Mouse (Mus musculus) liver, embryonic 14.5 days (tissue): ENCODE results near the gene Mettl6. TPM values are rescaled to one million over a fixed set of nuclear protein-coding genes. Genes with fewer than 3 reads are reported as not detected.

Experiments used
- ATAC-seq: fragments of 200-750 bp; cut with Nextera tagmentation; 2 replicates; pipeline ENCODE4 v1.8.0; 2017; ENCODE audit warnings: moderate number of reproducible peaks, mild to moderate bottlenecking, moderate library complexity; ENCODE audit not compliant: insufficient read depth
- DNase-seq, 3 experiments: peaks; one replicate each; pipeline ENCODE4 v3.0.0-alpha.2; 2012 to 2013; ENCODE audit warnings: low read depth in 3 of 3, low spot score in 3 of 3
- H3K27ac ChIP-seq: fragments of 300-500 bp; sonication (generic); 2 replicates; pipeline ENCODE4 v1.5.1; 2014; ENCODE audit warnings: moderate library complexity, mild to moderate bottlenecking, control low read depth, inconsistent platforms
- H3K27me3 ChIP-seq: fragments of 300-500 bp; sonication (generic); 2 replicates; pipeline ENCODE4 v1.6.1; 2014; ENCODE audit warnings: mild to moderate bottlenecking, low read length, moderate library complexity; ENCODE audit not compliant: control insufficient read depth, insufficient read depth
- H3K36me3 ChIP-seq: fragments of 300-500 bp; sonication (generic); replicated peaks from 2 replicates; pipeline ENCODE4 v1.6.1; 2014; ENCODE audit warnings: low read depth; ENCODE audit not compliant: control insufficient read depth, insufficient read depth
- H3K4me1 ChIP-seq, 2 experiments: fragments of 200-500 bp in 1 of 2; fragments of 300-500 bp in 1 of 2; sonication (generic) in 1 of 2; replicated peaks; 2 replicates each; pipeline ENCODE4 v1.6.1; 2012 to 2014; ENCODE audit warnings: antibody characterized with exemption in 1 of 2, inconsistent platforms in 1 of 2, low read length in 1 of 2; ENCODE audit not compliant: control insufficient read depth in 2 of 2, insufficient read depth in 2 of 2
- H3K4me2 ChIP-seq: fragments of 300-500 bp; sonication (generic); 2 replicates; pipeline ENCODE4 v1.6.1; 2014; ENCODE audit warnings: low read depth, mild to moderate bottlenecking, control low read depth, moderate library complexity
- H3K4me3 ChIP-seq, 2 experiments: fragments of 200-500 bp in 1 of 2; fragments of 300-500 bp in 1 of 2; sonication (generic) in 1 of 2; 2 replicates each; pipeline ENCODE4 v1.5.1; 2012 to 2014; ENCODE audit warnings: low read depth in 2 of 2, low read length in 2 of 2, mild to moderate bottlenecking in 2 of 2, control low read depth in 1 of 2, inconsistent platforms in 1 of 2, moderate library complexity in 1 of 2; ENCODE audit not compliant: insufficient read depth in 1 of 2
- H3K9ac ChIP-seq: fragments of 300-500 bp; sonication (generic); replicated peaks from 2 replicates; pipeline ENCODE4 v1.6.1; 2014; ENCODE audit warnings: mild to moderate bottlenecking, control low read depth, moderate library complexity
- H3K9me3 ChIP-seq: fragments of 300-500 bp; sonication (generic); 2 replicates; pipeline ENCODE4 v1.6.1; 2016; ENCODE audit warnings: low read length, mixed read lengths; ENCODE audit not compliant: control insufficient read depth
- CTCF ChIP-seq: IDR thresholded peaks from 2 replicates; pipeline ENCODE4 v1.5.1; 2016; ENCODE audit warnings: antibody characterized with exemption, low read depth, control low read depth
- EP300 ChIP-seq: IDR thresholded peaks from 2 replicates; pipeline ENCODE4 v1.6.1; 2016; ENCODE audit warnings: antibody characterized with exemption, low read depth
- WGBS: fragments of 180-500 bp; shearing (Covaris S2); extraction: QIAGEN DNeasy Blood & Tissue Kit; methylation state at CpG from one replicate; pipeline ENCODE4 v1.1.7; 2014; ENCODE audit not compliant: insufficient replicate concordance; 5-methylcytosine and 5-hydroxymethylcytosine counted together
- polyA plus RNA-seq, 2 experiments: library from polyadenylated mRNA; depleted of rRNA in 1 of 2; stranded (reverse) in 1 of 2; unstranded in 1 of 2; fragments of >200 nt; fragmentation: Nextera tagmentation in 1 of 2; extraction: Ambion mirVana in 1 of 2; gene quantifications; 2 replicates each; pipeline versions ENCODE4 v1.2.1 to v1.2.3; 2012 to 2014

Gene Mettl6
- polyA plus RNA-seq, 2 experiments, result 9.6 to 28.9 TPM

DNA sequence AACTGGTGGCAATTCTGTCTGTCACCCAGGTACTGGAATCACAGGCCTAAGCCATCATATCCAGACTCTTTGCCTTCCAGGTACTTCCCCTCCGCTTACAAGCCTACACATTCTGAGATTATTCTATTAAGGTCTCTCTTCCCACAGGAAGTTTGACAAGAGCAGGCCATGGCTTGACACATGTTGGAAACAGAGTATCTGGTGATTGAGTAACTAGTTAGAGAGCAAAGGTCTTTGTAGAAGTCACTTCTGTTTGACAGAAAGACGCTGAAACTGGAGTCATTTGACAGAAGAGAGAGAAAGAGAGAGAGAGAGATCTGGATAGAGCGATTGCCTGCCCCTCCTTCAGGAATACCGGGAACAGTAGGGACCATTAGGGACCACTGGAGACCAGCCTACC, 36.0 kb upstream of the Mettl6 start:
- TF ChIP-seq CTCF (no peak), EP300 (no peak)
- H3K9ac ChIP-seq, result no peak overlapping the region
- DNase-seq (peak in 1 of 3 experiments; percentile 9), ATAC-seq (no peak)
- H3K27me3 ChIP-seq, result no peaks in the 10 kb centered on the region
- H3K4me1 ChIP-seq, result peaks cover 0 to 17% of the 10 kb centered on the region in 2 experiments; a peak in 3 of 4 replicates
- H3K4me3 ChIP-seq, result no peak overlapping the region
- H3K27ac ChIP-seq, result peak overlapping the region; percentile 33; the same call in 1 of the 2 replicates
- H3K9me3 ChIP-seq, result no peaks in the 10 kb centered on the region
- 54% methylated on average over 4 of the region's 4 CpGs for WGBS
- no peak overlapping the region for H3K4me2 ChIP-seq
- H3K36me3 ChIP-seq, result no peaks in the 10 kb centered on the region

DNA sequence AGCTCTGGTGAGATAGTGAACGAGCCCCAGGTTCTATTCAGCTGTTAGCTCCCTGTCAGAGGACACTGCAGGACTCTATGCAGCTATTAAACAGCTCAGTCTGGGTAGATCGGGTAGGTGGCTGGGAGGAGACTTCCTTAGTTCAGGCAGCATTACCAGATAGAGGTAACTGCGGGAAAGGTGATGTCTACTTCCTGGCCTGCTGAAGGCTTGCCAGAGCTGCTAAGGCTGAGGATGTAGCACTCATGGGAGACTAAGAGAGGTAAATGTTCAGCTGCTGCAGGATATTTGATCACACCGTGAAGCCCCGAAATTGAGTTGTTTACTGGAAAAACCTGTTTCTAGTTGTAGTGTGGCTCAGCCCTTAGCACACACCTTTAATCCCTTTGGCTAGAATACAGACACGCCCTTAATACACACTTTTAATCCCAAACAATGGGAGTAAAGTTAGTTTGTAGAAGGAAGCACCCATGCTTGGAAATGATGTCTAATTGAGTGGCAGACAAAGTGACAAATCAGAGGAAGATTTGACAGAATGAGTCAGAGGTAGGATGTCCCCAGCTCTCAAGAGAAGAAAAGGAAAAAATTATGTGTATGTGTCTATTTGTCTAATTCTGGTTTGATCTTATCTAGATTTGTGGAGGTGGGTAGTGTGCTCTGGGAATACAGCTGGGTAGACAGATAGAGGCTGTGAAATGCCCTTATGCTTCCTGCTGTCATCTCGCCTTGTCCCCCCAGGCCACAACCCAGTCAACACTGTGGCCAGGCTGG, 30.4 kb upstream of the Mettl6 start:
- H3K4me3 ChIP-seq, result no peak overlapping the region
- H3K4me1 ChIP-seq, result no peaks in the 10 kb centered on the region; a peak in 1 of 4 replicates
- TF ChIP-seq EP300 (no peak), CTCF (no peak)
- H3K27me3 ChIP-seq, result no peaks in the 10 kb centered on the region
- H3K4me2 ChIP-seq, result no peak overlapping the region
- no peaks in the 10 kb centered on the region for H3K36me3 ChIP-seq
- H3K27ac ChIP-seq, result no peak overlapping the region
- ATAC-seq (no peak), DNase-seq (no peak)
- no peaks in the 10 kb centered on the region for H3K9me3 ChIP-seq
- 51% methylated on average over 7 of the region's 7 CpGs for WGBS
- H3K9ac ChIP-seq, result no peak overlapping the region

DNA sequence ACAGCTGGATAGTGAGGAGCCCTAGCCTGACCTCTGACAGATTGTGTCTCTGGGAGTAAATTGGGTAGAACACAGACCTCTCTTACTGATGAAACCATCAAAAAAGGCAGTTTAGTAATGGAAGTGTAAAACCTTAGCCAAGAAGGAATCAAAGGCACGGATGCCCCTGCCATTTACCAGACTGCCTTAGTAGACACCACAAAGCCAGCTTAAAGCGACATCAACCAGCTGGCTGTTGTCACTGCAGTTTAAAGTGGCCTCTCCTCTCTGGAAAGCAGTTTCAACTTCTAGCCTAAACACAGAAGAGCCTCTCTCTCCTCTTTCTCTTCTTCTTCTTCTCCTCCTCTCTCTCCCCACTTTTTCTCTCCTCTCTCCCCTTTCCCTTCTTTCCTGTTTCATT, 26.5 kb upstream of the Mettl6 start:
- no peak for ATAC-seq
- H3K4me2 ChIP-seq, result no peak overlapping the region
- H3K4me3 ChIP-seq, result no peak overlapping the region
- H3K27ac ChIP-seq, result no peak overlapping the region
- no peaks in the 10 kb centered on the region for H3K36me3 ChIP-seq
- H3K4me1 ChIP-seq, result no peaks in the 10 kb centered on the region
- no peaks in the 10 kb centered on the region for H3K27me3 ChIP-seq
- no peak overlapping the region for H3K9ac ChIP-seq
- no peak for TF ChIP-seq CTCF
- 57% methylated on average over 2 of the region's 2 CpGs for WGBS
- no peaks in the 10 kb centered on the region for H3K9me3 ChIP-seq
- no peak for DNase-seq

DNA sequence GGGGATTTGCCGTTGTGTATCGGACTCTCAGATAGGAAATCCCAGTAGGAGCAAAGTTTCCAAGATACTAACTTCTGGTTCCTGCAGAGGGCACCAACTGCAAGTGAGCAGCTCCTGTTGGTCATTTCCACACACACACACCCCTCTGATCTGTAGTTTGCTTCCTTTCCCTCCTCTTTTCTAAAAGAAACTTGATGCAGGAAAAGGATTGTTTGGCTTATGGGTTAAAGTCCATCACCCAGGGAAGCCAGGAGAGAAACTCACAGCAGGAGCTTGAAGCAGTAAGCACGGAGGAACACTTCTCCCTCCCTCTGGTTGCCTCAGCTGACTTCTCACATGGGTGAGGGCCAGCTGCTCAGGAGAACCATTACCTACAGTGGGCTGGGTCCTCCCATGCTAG, 24.3 kb upstream of the Mettl6 start:
- H3K9me3 ChIP-seq, result no peaks in the 10 kb centered on the region
- DNase-seq (no peak), ATAC-seq (no peak)
- TF ChIP-seq CTCF (peak; percentile 49; the same call in 1 of the 2 replicates), EP300 (no peak)
- 33% methylated on average over 3 of the region's 3 CpGs for WGBS
- no peaks in the 10 kb centered on the region for H3K36me3 ChIP-seq
- no peak overlapping the region for H3K9ac ChIP-seq
- no peaks in the 10 kb centered on the region for H3K27me3 ChIP-seq
- no peak overlapping the region for H3K4me3 ChIP-seq
- peak overlapping the region; percentile 23; the same call in 1 of the 2 replicates for H3K4me2 ChIP-seq
- H3K27ac ChIP-seq, result no peak overlapping the region
- no peaks in the 10 kb centered on the region for H3K4me1 ChIP-seq

DNA sequence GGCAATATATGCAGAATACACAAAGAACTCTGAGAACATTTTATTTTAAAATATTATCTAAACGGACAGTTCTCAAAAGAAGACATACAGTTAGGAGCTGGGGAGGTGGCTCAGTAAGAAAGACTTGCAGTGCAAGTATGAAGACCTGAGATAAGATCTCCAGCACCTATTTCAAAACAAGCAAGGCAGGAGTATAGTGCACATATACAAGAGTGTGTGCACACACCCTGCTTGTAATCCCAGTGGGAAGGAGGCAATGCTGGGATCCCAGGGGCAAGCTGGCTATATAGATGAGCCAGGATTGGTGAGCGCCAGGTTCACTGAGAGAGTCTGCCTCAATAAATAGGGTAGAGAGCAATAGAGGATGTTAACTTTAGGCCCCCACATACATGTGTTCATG, 21.1 kb upstream of the Mettl6 start:
- Histone ChIP-seq H3K27ac (no peak overlapping the region), H3K9me3 (no peaks in the 10 kb centered on the region), H3K4me2 (no peak overlapping the region), H3K4me3 (no peak overlapping the region), H3K9ac (no peak overlapping the region), H3K4me1 (no peaks in the 10 kb centered on the region), H3K27me3 (no peaks in the 10 kb centered on the region), H3K36me3 (no peaks in the 10 kb centered on the region)
- TF ChIP-seq EP300, result no peak
- no peak for TF ChIP-seq CTCF
- WGBS, result 73% methylated on average over 2 of the region's 2 CpGs
- DNase-seq (no peak), ATAC-seq (no peak)
